Comparison of ENCODE assay signal across 8 mouse cellular contexts in the genomic region with DNA sequence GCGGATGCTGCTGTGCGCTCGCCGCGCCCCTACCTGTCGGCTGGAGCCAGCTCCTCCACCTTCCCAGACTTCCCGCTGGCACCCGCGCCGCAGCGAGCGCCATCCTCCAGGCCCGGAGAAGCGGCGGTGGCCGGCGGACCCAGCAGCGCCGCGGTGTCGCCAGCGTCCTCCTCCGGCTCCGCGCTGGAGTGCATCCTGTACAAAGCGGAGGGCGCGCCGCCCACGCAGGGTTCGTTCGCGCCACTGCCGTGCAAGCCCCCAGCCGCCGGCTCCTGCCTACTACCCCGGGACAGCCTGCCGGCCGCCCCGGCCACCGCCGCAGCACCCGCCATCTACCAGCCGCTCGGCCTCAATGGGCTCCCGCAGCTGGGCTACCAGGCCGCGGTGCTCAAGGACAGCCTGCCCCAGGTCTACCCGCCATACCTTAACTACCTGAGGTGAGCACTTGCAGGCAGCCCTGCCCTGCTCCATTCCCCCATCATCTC. TPM values are rescaled to one million over a fixed set of nuclear protein-coding genes. Genes with fewer than 3 reads are reported as not detected.
DNase-seq lines count a peak whose midpoint lies in the region; ATAC-seq and TF ChIP-seq lines count a peak whose summit lies in the region.

No protein-coding gene starts in this region.

- in situ Hi-C loops in ES-E14 (cut with MboI; ENCODE audit: low sequenced_read_pairs in 2 of 2, unreplicated experiment in 2 of 2): no loop called here

- H3K9ac ChIP-seq in ES-E14 (ENCODE audit: insufficient read depth, low read depth, low read length, poor library complexity, severe bottlenecking): peak overlapping the region; percentile 59
- H3K9ac ChIP-seq in hindbrain, embryonic 15.5 days: peak overlapping the region; percentile 70

- no peaks in the 10 kb centered on the region for H3K36me3 ChIP-seq in ES-E14 (ENCODE audit: control insufficient read depth, insufficient read depth, low read length, poor library complexity, severe bottlenecking)
- no peaks in the 10 kb centered on the region for H3K36me3 ChIP-seq in forebrain, embryonic 10.5 days (replicated peaks)
- no peaks in the 10 kb centered on the region for H3K36me3 ChIP-seq in hindbrain, embryonic 15.5 days

- ATAC-seq in hindbrain, embryonic 15.5 days (ENCODE audit: low FRiP score, low read depth): peak; percentile 85
- ATAC-seq in activated CD4-positive, CD25-positive, alpha-beta regulatory T cell, adult 4 months: no peak

- 0% methylated on average over 49 of the region's 49 CpGs for WGBS in forebrain, embryonic 10.5 days
- WGBS in hindbrain, embryonic 15.5 days: under 1% methylated on average over 49 of the region's 49 CpGs

- peak overlapping the region; percentile 88 for H3K4me2 ChIP-seq in hindbrain, embryonic 15.5 days

- peaks cover 2 to 7% of the 10 kb centered on the region in 2 experiments; a peak in 3 of 4 replicates for H3K4me1 ChIP-seq in ES-E14 (ENCODE audit: control insufficient read depth in 2 of 2, insufficient read depth in 2 of 2, low read length in 2 of 2, poor library complexity in 1 of 2)
- H3K4me1 ChIP-seq in forebrain, embryonic 10.5 days: peaks cover 24% of the 10 kb centered on the region
- H3K4me1 ChIP-seq in hindbrain, embryonic 15.5 days (replicated peaks): peaks cover 16% of the 10 kb centered on the region

- H3K27me3 ChIP-seq in forebrain, embryonic 10.5 days (ENCODE audit: poor library complexity, severe bottlenecking): peaks cover 58% of the 10 kb centered on the region
- H3K27me3 ChIP-seq in hindbrain, embryonic 15.5 days: peaks cover 14% of the 10 kb centered on the region

- H3K9me3 ChIP-seq in ES-E14 (ENCODE audit: control insufficient read depth, insufficient read depth, low read depth, low read length): no peaks in the 10 kb centered on the region
- H3K9me3 ChIP-seq in forebrain, embryonic 10.5 days: no peaks in the 10 kb centered on the region
- H3K9me3 ChIP-seq in hindbrain, embryonic 15.5 days: no peaks in the 10 kb centered on the region

- intact Hi-C loops in left cerebral cortex, postnatal 10 days (cut with DNase I): no loop called here

- no peak overlapping the region for H3K27ac ChIP-seq in ES-E14 (ENCODE audit: insufficient read depth, low read depth, low read length, poor library complexity, severe bottlenecking)
- peak overlapping the region; percentile 72 for H3K27ac ChIP-seq in forebrain, embryonic 10.5 days
- H3K27ac ChIP-seq in hindbrain, embryonic 15.5 days (replicated peaks): peak overlapping the region; percentile 69

- H3K4me3 ChIP-seq in ES-E14 (ENCODE audit: insufficient read depth in 1 of 2, low read depth in 1 of 2, low read length in 2 of 2, poor library complexity in 1 of 2, severe bottlenecking in 1 of 2): peak overlapping the region; percentile 69 to 73
- peak overlapping the region; percentile 70 for H3K4me3 ChIP-seq in forebrain, embryonic 10.5 days
- H3K4me3 ChIP-seq in hindbrain, embryonic 15.5 days: peak overlapping the region; percentile 63

- DNase-seq in ES-E14 (ENCODE audit: low read depth, low spot score): no peak
- peak; percentile 77 for DNase-seq in brain, adult 2 months (ENCODE audit: low read depth, low spot score)
- no peak for DNase-seq in forebrain, embryonic 10.5 days (ENCODE audit: extremely low spot score, low spot score)
- peak; percentile 31 to 74 for DNase-seq in left cerebral cortex, postnatal 10 days (ENCODE audit: extremely low spot score in 1 of 2, low spot score in 2 of 2)
- peak; percentile 22 to 29 for DNase-seq in lung, postnatal 4 days
- peak; percentile 79 for DNase-seq in right cerebral cortex, postnatal 25 days

TF ChIP-seq in ES-E14, 5 proteins besides CTCF, POLR2A, EP300 and RAD21:
- no peak for TF ChIP-seq ZNF384 (IDR thresholded peaks at IDR 0.05; ENCODE audit: low read depth, low read length)
- TF ChIP-seq ZC3H11A (IDR thresholded peaks at IDR 0.05; ENCODE audit: borderline replicate concordance, low read depth, low read length): no peak
- no peak for TF ChIP-seq CHD2 (IDR thresholded peaks at IDR 0.05; ENCODE audit: low read depth, low read length)
- no peak for TF ChIP-seq MAFK (IDR thresholded peaks at IDR 0.05; ENCODE audit: insufficient read depth, low read depth, low read length)
- no peak for TF ChIP-seq HCFC1 (IDR thresholded peaks at IDR 0.05; ENCODE audit: borderline replicate concordance, insufficient read depth, low read length)

RNA-seq across cellular contexts. Expression of a gene that starts 2.1 kb away (rescaled TPM):
- total RNA-seq in ES-E14 (2012; rRNA removed): 0.27 and 0.48 TPM in 2 replicates
- 0.20 and 0.25 TPM in 2 replicates for polyA plus RNA-seq in forebrain, embryonic 10.5 days (2016; fragmentation: Nextera tagmentation; extraction: Ambion mirVana)
- 3.9 and 4.4 TPM in 2 replicates for polyA plus RNA-seq in hindbrain, embryonic 15.5 days (2015; fragmentation: Nextera tagmentation; extraction: Ambion mirVana)
- total RNA-seq in left cerebral cortex, postnatal 10 days (2021): 10 to 100 TPM; 11.4 to 12.1 TPM
- under 1 TPM in 1 of 2 experiments, not detected in 1; 0.16 TPM for polyA plus RNA-seq in activated CD4-positive, CD25-positive, alpha-beta regulatory T cell, adult 4 months (2017; shearing (Covaris generic))

Comparison
In these comparisons a context has a peak if more than half of its experiments do, and no peak if none do; other contexts are left out.
1. DNase-seq: peak in brain, adult 2 months (single experiment), left cerebral cortex, postnatal 10 days (2 of 2), lung, postnatal 4 days (2 of 2) and right cerebral cortex, postnatal 25 days (single experiment); none in ES-E14 (single experiment) and forebrain, embryonic 10.5 days (single experiment).
2. Peak in every context shown above with its lines, with median percentiles within 50 percentile points of each other: H3K4me3 ChIP-seq.